Mouse (Mus musculus): ENCODE measurements around the gene Nrp2.

Gene Nrp2

GRCm38 (mm10) chr1:62859556-62860300, 156.6 kb downstream of the Nrp2 start:
- DNase-seq (ENCODE audit: low spot score), result no peak

GRCm38 (mm10) chr1:62860327-62860726, 157.2 kb downstream of the Nrp2 start:
- DNase-seq (ENCODE audit: low spot score), result no peak

- DNase-seq (ENCODE audit: low spot score), result no peak
Observed at GRCm38 (mm10) chr1:62860788-62861187, 157.7 kb downstream of the Nrp2 start.
